Mouse (Mus musculus) forebrain, embryonic 13.5 days (tissue): ENCODE measurements around the gene Kalrn. TPM values are rescaled to one million over a fixed set of nuclear protein-coding genes. Genes with fewer than 3 reads are reported as not detected.

Source experiments
- ATAC-seq: fragments of 200-750 bp; cut with Nextera tagmentation; 2 replicates; pipeline ENCODE4 v1.8.0; 2017
- H3K27ac ChIP-seq: fragments of 300-500 bp; sonication (generic); 2 replicates; pipeline ENCODE4 v1.5.1; 2015; ENCODE audit warnings: inconsistent platforms, mild to moderate bottlenecking, moderate library complexity
- H3K27me3 ChIP-seq: fragments of 300-500 bp; sonication (generic); 2 replicates; pipeline ENCODE4 v1.6.1; 2015; ENCODE audit warnings: mild to moderate bottlenecking, inconsistent platforms
- H3K36me3 ChIP-seq: fragments of 300-500 bp; sonication (generic); 2 replicates; pipeline ENCODE4 v1.6.1; 2015; ENCODE audit warnings: mild to moderate bottlenecking, inconsistent platforms; ENCODE audit not compliant: poor library complexity, severe bottlenecking
- H3K4me1 ChIP-seq: fragments of 300-500 bp; sonication (generic); 2 replicates; pipeline ENCODE4 v1.6.1; 2015; ENCODE audit warnings: inconsistent platforms
- H3K4me2 ChIP-seq: fragments of 300-500 bp; sonication (generic); 2 replicates; pipeline ENCODE4 v1.6.1; 2015; ENCODE audit warnings: inconsistent platforms, mild to moderate bottlenecking, moderate library complexity
- H3K4me3 ChIP-seq: fragments of 300-500 bp; sonication (generic); 2 replicates; pipeline ENCODE4 v1.5.1; 2015; ENCODE audit warnings: mild to moderate bottlenecking, inconsistent platforms
- H3K9ac ChIP-seq: fragments of 300-500 bp; sonication (generic); 2 replicates; pipeline ENCODE4 v1.6.1; 2015; ENCODE audit warnings: mild to moderate bottlenecking, inconsistent platforms
- H3K9me3 ChIP-seq: fragments of 300-500 bp; sonication (generic); replicated peaks from 2 replicates; pipeline ENCODE4 v1.6.1; 2016; ENCODE audit warnings: inconsistent platforms
- WGBS: fragments of 180-500 bp; shearing (Covaris S2); methylation state at CpG from one replicate; pipeline ENCODE4 v1.1.7; 2015; 5-methylcytosine and 5-hydroxymethylcytosine counted together
- polyA plus RNA-seq: library from polyadenylated mRNA; unstranded; fragments of >200 nt; fragmentation: Nextera tagmentation; extraction: Ambion mirVana; gene quantifications from 2 replicates; pipeline ENCODE4 v1.2.1, GENCODE M21; 2015

Kalrn gene
- polyA plus RNA-seq, 1 experiment from 2014 or later, result 31.5 TPM

DNA sequence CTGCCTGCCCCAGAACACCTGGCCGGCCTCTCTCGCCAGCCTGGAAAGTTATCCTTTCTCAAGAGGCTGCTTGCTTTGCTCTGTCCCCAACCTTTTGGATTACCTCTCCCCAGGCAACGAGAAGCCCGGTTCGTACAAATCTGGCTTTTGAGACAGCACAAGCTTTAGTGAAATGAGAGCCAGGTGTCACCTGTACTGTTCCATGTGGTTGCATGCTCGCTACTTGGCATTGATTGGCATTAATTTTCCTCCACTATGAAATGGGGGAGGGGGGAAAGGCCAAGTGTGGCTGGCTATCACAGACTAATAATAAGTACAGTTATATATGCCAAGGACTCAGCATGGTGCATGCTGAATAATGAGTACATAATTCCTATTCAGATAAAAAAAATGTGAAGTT, 579.0 kb downstream of the Kalrn start:
- Histone ChIP-seq H3K27me3 (0 out of 2 replicates have a peak, but pooled peaks cover 6% of the 10 kb centered on the region), H3K27ac (no peak overlapping the region), H3K4me1 (no peaks in the 10 kb centered on the region), H3K9ac (no peak overlapping the region), H3K4me2 (no peak overlapping the region), H3K36me3 (no peaks in the 10 kb centered on the region), H3K4me3 (no peak overlapping the region), H3K9me3 (no peaks in the 10 kb centered on the region)
- 75% methylated on average over 6 of the region's 6 CpGs for WGBS
- no peak for ATAC-seq

DNA sequence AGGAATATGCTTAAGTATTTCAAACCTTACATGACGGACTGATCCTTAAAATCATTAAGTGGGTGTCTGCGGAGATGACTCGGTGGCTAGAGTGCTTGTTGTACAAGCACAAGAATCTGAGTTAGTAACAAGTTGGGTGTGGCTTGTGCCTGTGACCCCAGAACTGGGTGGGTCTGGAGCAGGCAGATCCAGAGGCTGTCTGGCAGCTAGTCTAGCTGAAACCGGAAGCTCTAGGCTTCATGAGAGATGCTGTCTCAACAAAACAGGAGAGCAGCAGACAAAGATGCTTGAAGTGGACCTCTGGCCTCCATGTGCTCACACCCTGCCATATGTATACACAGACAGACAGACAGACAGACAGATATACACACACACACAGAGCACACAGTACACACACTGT, 582.6 kb downstream of the Kalrn start:
- Histone ChIP-seq H3K27ac (no peak overlapping the region), H3K27me3 (0 out of 2 replicates have a peak, but pooled peaks cover 3% of the 10 kb centered on the region), H3K9ac (no peak overlapping the region), H3K4me3 (no peak overlapping the region), H3K9me3 (no peaks in the 10 kb centered on the region), H3K4me1 (no peaks in the 10 kb centered on the region), H3K4me2 (no peak overlapping the region), H3K36me3 (peaks cover 26% of the 10 kb centered on the region)
- whole genome bisulfite sequencing, result 90% methylated on average over 4 of the region's 4 CpGs
- no peak for ATAC-seq

- Histone ChIP-seq H3K4me3 (no peak overlapping the region), H3K27me3 (no peaks in the 10 kb centered on the region), H3K4me1 (no peaks in the 10 kb centered on the region), H3K9me3 (no peaks in the 10 kb centered on the region), H3K27ac (no peak overlapping the region), H3K9ac (no peak overlapping the region), H3K36me3 (peaks cover 40% of the 10 kb centered on the region), H3K4me2 (no peak overlapping the region)
- ATAC-seq, result no peak
- 83% methylated on average over 1 of the region's 1 CpGs for whole genome bisulfite sequencing
Observed at GRCm38 (mm10) chr16:33989106-33989505, 584.2 kb downstream of the Kalrn start.

DNA sequence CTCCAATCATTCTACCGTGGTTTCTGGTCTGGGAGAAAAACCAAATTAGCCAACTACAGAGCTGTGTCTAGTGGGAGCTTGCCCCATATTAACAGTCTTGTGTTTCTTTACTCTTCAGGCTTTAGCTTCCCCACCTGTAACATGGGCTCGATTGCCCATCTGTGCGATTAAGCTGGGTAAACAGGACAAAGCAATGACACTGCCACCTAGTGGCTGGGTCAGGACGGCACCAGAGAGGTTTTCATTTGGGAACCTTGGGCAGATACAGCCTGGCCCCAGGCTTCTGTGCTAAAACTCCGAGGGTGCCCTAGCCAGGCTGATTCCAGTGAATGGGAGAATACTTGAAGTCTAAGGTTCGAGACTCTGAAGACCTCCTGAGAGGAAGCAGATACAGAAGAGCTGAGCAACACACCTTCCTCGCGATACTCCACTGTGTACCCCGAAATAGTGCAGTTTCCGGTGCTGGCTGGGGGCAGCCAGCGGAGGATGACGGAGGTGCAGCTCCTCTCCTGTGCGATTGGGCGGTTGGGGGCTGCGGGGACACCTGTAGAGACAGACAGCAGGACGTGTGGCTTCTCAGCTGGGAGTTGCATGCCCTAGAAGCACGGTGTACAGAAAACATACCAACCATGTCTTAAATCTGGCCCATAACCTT, 584.8 kb downstream of the Kalrn start:
- H3K4me3 ChIP-seq, result no peak overlapping the region
- H3K9ac ChIP-seq, result no peak overlapping the region
- no peaks in the 10 kb centered on the region for H3K4me1 ChIP-seq
- peaks cover 45% of the 10 kb centered on the region for H3K36me3 ChIP-seq
- 64% methylated on average over 17 of the region's 17 CpGs for WGBS
- ATAC-seq, result no peak
- H3K27ac ChIP-seq, result no peak overlapping the region
- no peaks in the 10 kb centered on the region for H3K27me3 ChIP-seq
- no peak overlapping the region for H3K4me2 ChIP-seq
- H3K9me3 ChIP-seq, result no peaks in the 10 kb centered on the region

DNA sequence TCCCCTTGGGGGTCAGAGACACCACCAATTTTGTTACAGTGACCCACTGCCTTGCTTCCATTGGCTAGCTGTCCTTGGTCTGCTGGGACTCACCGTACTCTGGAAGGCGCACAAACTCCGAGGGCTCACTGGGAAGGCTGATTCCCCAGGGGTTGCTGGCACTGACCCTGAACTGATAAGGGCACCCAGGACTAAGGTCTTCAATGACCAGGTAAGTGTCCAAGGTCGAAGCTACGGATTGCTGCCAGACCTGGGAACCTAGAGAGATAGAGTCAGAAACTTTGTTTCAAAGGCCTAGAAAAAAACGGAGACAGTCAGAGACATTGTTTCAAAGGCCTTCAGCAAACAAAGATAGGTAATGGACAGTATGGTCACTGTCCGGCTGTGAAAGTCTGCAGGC, 586.3 kb downstream of the Kalrn start:
- H3K4me1 ChIP-seq, result no peaks in the 10 kb centered on the region
- WGBS, result 93% methylated on average over 7 of the region's 7 CpGs
- H3K4me2 ChIP-seq, result no peak overlapping the region

DNA sequence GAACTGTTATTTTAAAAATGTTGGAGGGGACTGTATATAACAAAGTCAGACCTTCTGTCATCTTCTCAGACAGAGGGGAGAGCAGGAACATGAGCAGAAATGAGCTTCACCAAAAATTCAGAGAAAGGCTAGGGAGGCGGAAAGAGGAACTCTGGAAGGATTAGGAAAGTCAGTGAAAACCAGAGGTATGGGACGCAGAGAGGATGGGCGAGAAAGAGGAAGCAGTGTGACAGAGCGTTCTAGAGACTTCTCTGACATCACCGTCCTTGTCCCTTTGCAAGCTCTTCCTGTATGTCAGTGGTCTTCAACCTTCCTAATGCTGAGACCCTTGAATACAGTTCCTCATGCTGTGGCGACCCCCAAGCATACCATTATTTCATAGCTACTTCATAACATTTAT, 588.0 kb downstream of the Kalrn start:
- Histone ChIP-seq H3K4me1 (no peaks in the 10 kb centered on the region), H3K9ac (no peak overlapping the region), H3K27me3 (no peaks in the 10 kb centered on the region), H3K4me2 (no peak overlapping the region), H3K27ac (no peak overlapping the region), H3K4me3 (no peak overlapping the region), H3K36me3 (peaks cover 58% of the 10 kb centered on the region), H3K9me3 (no peaks in the 10 kb centered on the region)
- no peak for ATAC-seq
- 94% methylated on average over 6 of the region's 6 CpGs for WGBS

More for the DNA sequence above, 586.3 kb downstream of the Kalrn start:
- no peak overlapping the region for H3K9ac ChIP-seq
- H3K36me3 ChIP-seq, result peaks cover 50% of the 10 kb centered on the region
- H3K27ac ChIP-seq, result no peak overlapping the region
- ATAC-seq, result no peak
- no peak overlapping the region for H3K4me3 ChIP-seq
- no peaks in the 10 kb centered on the region for H3K27me3 ChIP-seq
- H3K9me3 ChIP-seq, result no peaks in the 10 kb centered on the region

DNA sequence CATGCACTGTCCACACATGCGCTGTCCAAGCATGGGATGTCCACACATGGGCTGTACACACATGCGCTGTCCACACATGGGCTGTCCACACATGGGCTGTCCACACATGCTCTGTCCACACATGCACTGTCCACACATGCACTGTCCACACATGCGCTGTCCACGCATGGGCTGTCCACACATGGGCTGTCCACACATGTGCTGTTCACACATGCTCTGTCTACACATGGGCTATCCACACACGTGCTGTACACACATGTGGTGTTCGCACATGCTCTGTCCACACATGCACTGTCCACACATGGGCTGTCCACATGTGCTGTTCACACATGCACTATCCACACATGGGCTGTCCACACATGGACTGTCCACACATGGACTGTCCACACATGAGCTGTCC, 589.6 kb downstream of the Kalrn start:
- no peaks in the 10 kb centered on the region for H3K27me3 ChIP-seq
- WGBS, result 98% methylated on average over 6 of the region's 6 CpGs
- no peak for ATAC-seq
- no peak overlapping the region for H3K4me3 ChIP-seq
- H3K27ac ChIP-seq, result no peak overlapping the region
- no peak overlapping the region for H3K4me2 ChIP-seq
- peaks cover 60% of the 10 kb centered on the region for H3K36me3 ChIP-seq
- no peak overlapping the region for H3K9ac ChIP-seq
- no peaks in the 10 kb centered on the region for H3K9me3 ChIP-seq
- no peaks in the 10 kb centered on the region for H3K4me1 ChIP-seq

DNA sequence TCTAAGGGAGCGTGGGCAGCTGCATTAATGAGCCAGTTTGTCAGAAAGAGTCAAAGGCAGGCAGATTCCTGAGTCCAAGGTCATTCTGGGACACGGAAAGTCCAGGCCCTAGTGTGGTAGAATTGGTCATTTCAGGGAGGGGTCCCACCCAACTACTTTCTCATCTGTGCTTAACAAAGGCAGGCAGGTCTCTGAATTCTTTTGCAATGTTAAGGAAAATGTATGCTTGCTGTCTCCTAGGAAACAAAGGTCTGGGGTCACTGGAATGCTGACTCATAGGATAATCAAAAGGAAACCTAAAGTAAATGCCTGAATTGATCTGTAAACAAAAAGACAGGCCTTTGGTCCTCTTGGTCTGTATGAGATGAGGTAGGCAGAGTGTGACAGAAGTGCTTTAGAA, 593.5 kb downstream of the Kalrn start:
- H3K9me3 ChIP-seq, result no peaks in the 10 kb centered on the region
- no peak for ATAC-seq
- H3K4me1 ChIP-seq, result no peaks in the 10 kb centered on the region
- no peak overlapping the region for H3K27ac ChIP-seq
- no peak overlapping the region for H3K9ac ChIP-seq
- H3K27me3 ChIP-seq, result no peaks in the 10 kb centered on the region
- H3K4me2 ChIP-seq, result no peak overlapping the region
- WGBS, result 42% methylated on average over 2 of the region's 2 CpGs
- H3K4me3 ChIP-seq, result no peak overlapping the region
- H3K36me3 ChIP-seq, result peaks cover 63% of the 10 kb centered on the region

- peak overlapping the region; percentile 70 for H3K4me2 ChIP-seq
- 72% methylated on average over 2 of the region's 2 CpGs for WGBS
- H3K4me3 ChIP-seq, result peak overlapping the region; percentile 71
- H3K9ac ChIP-seq, result peak overlapping the region; percentile 84; the same call in 1 of the 2 replicates
- peak; percentile 34; the same call in 1 of the 2 replicates for ATAC-seq
- 0 out of 2 replicates have a peak overlapping the region, but pooled peaks have one; percentile 32 for H3K27ac ChIP-seq
- H3K4me1 ChIP-seq, result peaks cover 14% of the 10 kb centered on the region
- peaks cover 12% of the 10 kb centered on the region for H3K36me3 ChIP-seq
- no peaks in the 10 kb centered on the region for H3K9me3 ChIP-seq
- H3K27me3 ChIP-seq, result no peaks in the 10 kb centered on the region
Observed at GRCm38 (mm10) chr16:33967283-33967640, 606.1 kb downstream of the Kalrn start.

- peaks cover 14% of the 10 kb centered on the region for H3K4me1 ChIP-seq
- ATAC-seq, result peak; percentile 96
- H3K4me2 ChIP-seq, result peak within 1 kb of the TSS; percentile 70
- no peaks in the 10 kb centered on the region for H3K9me3 ChIP-seq
- H3K4me3 ChIP-seq, result peak within 1 kb of the TSS; percentile 71
- WGBS, result under 1% methylated on average over 44 of the region's 44 CpGs
- peaks cover 17% of the 10 kb centered on the region for H3K36me3 ChIP-seq
- peak within 1 kb of the TSS; percentile 84 for H3K9ac ChIP-seq
- H3K27me3 ChIP-seq, result no peaks in the 10 kb centered on the region
- H3K27ac ChIP-seq, result 0 out of 2 replicates have a peak within 1 kb of the TSS, but pooled peaks have one; percentile 32
Observed at GRCm38 (mm10) chr16:33966538-33967282, 606.6 kb downstream of the Kalrn start, which contains the start of gene Umps. Gene Umps (minus strand): TSS chr16:33967038.

- Histone ChIP-seq H3K27me3 (no peaks in the 10 kb centered on the region), H3K27ac (no peak overlapping the region), H3K9me3 (no peaks in the 10 kb centered on the region), H3K36me3 (peaks cover 24% of the 10 kb centered on the region), H3K4me3 (peak overlapping the region; percentile 71), H3K4me2 (peak overlapping the region; percentile 70), H3K4me1 (peaks cover 14% of the 10 kb centered on the region), H3K9ac (peak overlapping the region; percentile 84)
- 0 out of 2 replicates have a peak, but pooled peaks have one; percentile 8 for ATAC-seq
- WGBS, result 16% methylated on average over 15 of the region's 15 CpGs
Observed at GRCm38 (mm10) chr16:33965878-33966537, 607.3 kb downstream of the Kalrn start.

DNA sequence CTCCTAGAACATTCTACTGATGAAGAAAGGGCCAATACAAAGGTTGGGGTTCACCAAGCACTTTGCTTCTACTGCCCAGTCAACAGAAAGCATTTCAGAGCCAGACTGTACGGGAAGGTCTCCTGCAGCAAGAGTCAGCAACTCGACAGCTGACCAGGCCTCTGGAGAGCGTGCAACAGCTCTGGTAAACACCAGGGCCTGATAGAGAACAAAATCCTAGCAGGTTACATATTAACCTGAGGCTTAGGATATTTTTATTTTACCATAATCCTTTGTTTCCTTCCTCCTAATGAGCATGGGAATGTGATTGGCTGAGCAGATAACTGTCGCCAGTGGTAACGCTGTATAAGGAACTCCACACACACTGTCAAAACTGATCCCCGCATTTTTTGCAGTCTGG, 609.8 kb downstream of the Kalrn start:
- ATAC-seq, result no peak
- no peak overlapping the region for H3K27ac ChIP-seq
- no peak overlapping the region for H3K4me2 ChIP-seq
- peaks cover 49% of the 10 kb centered on the region for H3K36me3 ChIP-seq
- no peaks in the 10 kb centered on the region for H3K9me3 ChIP-seq
- H3K9ac ChIP-seq, result no peak overlapping the region
- H3K4me1 ChIP-seq, result peaks cover 14% of the 10 kb centered on the region
- no peak overlapping the region for H3K4me3 ChIP-seq
- 93% methylated on average over 6 of the region's 6 CpGs for WGBS
- H3K27me3 ChIP-seq, result no peaks in the 10 kb centered on the region
